Mouse (Mus musculus): ENCODE measurements at regions not wholly inside any gene's neighbourhood (a gene's known extent, or its start where the extent isn't known, plus 50 kb on each side); places are given as distances from the start of the nearest gene placed in this dataset.

- no peak for ATAC-seq (ENCODE audit: extremely low read depth, insufficient number of reproducible peaks, low FRiP score, poor library complexity, severe bottlenecking)
Measured at GRCm38 (mm10) chr3:133783060-133783459, 238.1 kb upstream of the Tet2 start.

- no peak for ATAC-seq (ENCODE audit: extremely low read depth, insufficient number of reproducible peaks, low FRiP score, poor library complexity, severe bottlenecking)
Measured at GRCm38 (mm10) chr3:133791361-133791760, 246.4 kb upstream of the Tet2 start.

- no peak for ATAC-seq (ENCODE audit: extremely low read depth, insufficient number of reproducible peaks, low FRiP score, poor library complexity, severe bottlenecking)
Measured at GRCm38 (mm10) chr3:133809007-133809552, 264.1 kb upstream of the Tet2 start.

- no peak for ATAC-seq (ENCODE audit: extremely low read depth, insufficient number of reproducible peaks, low FRiP score, poor library complexity, severe bottlenecking)
Measured at GRCm38 (mm10) chr3:133818966-133819700, 274.2 kb upstream of the Tet2 start.

GRCm38 (mm10) chr3:133833739-133834391, 288.9 kb upstream of the Tet2 start:
- ATAC-seq (ENCODE audit: extremely low read depth, insufficient number of reproducible peaks, low FRiP score, poor library complexity, severe bottlenecking) = no peak

- ATAC-seq (ENCODE audit: extremely low read depth, insufficient number of reproducible peaks, low FRiP score, poor library complexity, severe bottlenecking) = no peak
Measured at GRCm38 (mm10) chr3:133834459-133834858, 289.5 kb upstream of the Tet2 start.

GRCm38 (mm10) chr3:133846301-133846700, 301.4 kb upstream of the Tet2 start:
- no peak for ATAC-seq (ENCODE audit: extremely low read depth, insufficient number of reproducible peaks, low FRiP score, poor library complexity, severe bottlenecking)

- no peak for ATAC-seq (ENCODE audit: extremely low read depth, insufficient number of reproducible peaks, low FRiP score, poor library complexity, severe bottlenecking)
Measured at GRCm38 (mm10) chr3:133874383-133874782, 329.4 kb upstream of the Tet2 start.

GRCm38 (mm10) chr3:133876439-133877072, 331.6 kb upstream of the Tet2 start:
- ATAC-seq (ENCODE audit: extremely low read depth, insufficient number of reproducible peaks, low FRiP score, poor library complexity, severe bottlenecking) = no peak

DNA sequence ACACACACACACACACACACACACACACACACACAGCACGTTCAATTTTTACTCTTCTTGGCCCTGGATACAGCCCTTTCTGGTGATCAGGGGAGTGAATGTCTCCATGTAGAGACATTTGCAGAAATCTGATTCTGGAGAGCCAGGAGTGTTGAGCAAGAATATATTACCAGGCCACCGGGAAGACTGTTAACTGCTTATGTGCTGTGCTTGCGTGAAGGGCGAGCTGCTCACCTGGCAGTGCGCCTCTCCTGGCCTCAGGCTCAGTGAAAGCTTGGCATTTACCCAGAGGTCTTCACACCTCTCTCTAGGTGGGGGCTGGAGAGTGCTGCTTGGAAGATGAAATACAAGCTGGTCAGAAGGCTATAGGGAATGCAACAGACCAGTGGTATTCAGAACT, 332.4 kb upstream of the Tet2 start:
- ATAC-seq (ENCODE audit: extremely low read depth, insufficient number of reproducible peaks, low FRiP score, poor library complexity, severe bottlenecking) = no peak

DNA sequence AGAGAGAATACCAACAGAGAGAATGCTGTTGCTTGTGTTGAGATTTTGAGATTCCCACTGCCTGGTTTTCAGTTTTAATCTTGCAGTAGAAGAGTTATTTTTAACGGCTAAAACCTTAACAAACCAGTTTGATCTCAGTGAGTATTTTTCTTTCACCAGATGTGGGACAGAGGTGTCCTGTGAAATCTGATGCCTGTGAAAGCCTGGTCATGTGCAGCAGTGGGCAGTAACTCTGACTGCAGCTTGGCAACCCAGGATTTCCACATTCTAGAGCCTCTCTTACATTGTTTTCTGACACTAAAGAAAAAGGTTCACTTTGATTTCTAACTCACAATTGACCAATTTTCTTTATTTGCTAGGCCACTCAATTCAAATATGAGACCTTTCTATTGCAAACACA, 335.7 kb upstream of the Tet2 start:
- no peak for ATAC-seq (ENCODE audit: extremely low read depth, insufficient number of reproducible peaks, low FRiP score, poor library complexity, severe bottlenecking)

- ATAC-seq (ENCODE audit: extremely low read depth, insufficient number of reproducible peaks, low FRiP score, poor library complexity, severe bottlenecking) = no peak
Measured at GRCm38 (mm10) chr3:133901931-133902330, 334.4 kb upstream of the Cxxc4 start.

DNA sequence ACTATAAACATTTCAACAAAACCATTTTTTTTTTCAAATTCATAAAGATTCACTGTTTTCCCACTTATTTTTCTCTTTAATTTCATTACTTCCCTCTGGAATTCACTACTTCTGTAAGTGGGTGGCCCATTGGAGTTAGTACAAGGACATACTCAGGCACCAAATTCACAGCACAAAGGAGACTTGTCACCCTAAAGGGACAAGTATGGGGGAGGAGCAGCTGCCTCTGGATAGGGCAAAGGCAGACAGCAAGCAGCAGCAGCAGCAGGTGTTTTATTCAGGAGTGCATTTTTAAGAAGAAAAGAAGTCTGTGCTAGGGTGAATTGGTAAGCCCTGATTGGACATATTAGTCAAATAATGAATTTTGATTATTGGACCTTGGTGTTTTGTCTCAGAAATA, 314.1 kb upstream of the Cxxc4 start:
- ATAC-seq (ENCODE audit: extremely low read depth, insufficient number of reproducible peaks, low FRiP score, poor library complexity, severe bottlenecking) = no peak

GRCm38 (mm10) chr3:133965322-133965721, 271.0 kb upstream of the Cxxc4 start:
- ATAC-seq (ENCODE audit: extremely low read depth, insufficient number of reproducible peaks, low FRiP score, poor library complexity, severe bottlenecking) = no peak

DNA sequence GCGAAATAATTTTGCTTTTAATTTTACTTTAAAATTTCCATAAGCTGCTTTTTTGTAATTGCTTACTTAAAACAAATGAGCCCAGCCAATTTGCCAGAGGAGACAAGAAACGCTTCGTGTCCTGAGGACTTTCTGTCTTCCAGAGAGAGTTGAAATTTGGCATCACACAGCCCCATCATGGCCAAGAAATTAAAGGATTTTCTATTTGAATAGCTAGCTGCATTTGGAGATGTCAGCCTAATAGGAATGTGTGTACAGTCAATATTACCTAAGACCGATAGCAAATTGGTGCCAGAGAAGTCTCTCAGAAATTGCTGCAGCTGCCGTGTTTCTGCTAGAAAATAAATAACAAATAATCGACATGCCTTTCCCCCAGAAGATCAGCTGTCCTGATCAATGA, 268.1 kb upstream of the Cxxc4 start:
- ATAC-seq (ENCODE audit: extremely low read depth, insufficient number of reproducible peaks, low FRiP score, poor library complexity, severe bottlenecking) = no peak

- no peak for ATAC-seq (ENCODE audit: extremely low read depth, insufficient number of reproducible peaks, low FRiP score, poor library complexity, severe bottlenecking)
Measured at GRCm38 (mm10) chr3:133972774-133973173, 263.5 kb upstream of the Cxxc4 start.

DNA sequence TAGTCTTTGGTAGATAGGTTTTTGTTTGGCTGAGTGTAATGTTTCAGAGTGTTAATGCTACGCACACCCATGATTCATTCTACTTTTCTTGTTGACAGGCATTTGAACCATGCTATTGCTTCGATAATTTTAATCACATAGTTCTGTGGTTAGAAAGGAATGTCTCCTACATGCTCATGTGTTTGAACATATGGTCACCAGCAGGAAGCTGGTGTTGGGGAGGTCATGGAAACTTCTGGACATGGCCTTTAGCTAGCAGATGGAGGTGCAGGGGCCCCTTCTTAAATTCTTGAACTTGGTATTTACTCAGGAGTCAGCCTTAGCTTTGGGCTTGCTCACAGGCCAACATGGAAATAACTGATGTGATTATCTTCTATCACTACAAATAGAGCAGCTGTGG, 248.6 kb upstream of the Cxxc4 start:
- no peak for ATAC-seq (ENCODE audit: extremely low read depth, insufficient number of reproducible peaks, low FRiP score, poor library complexity, severe bottlenecking)

DNA sequence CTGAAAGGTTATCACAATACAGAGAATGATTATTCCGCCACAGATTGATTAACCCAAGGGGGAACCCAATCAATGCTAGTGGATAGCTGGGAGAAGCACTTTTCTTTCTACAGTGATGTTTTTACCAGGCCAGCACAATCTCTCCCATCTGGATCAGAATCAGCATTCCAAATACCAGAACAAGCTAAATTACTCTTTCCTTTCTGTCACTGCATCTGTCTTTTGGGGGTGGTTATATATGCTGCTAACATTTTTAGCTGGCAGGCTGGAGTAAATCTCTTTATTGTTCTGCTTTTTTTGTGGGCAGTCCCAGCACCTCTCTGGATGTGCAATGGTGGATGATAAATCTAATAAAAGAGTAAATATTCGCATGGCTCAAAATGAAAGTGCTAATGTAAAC, 242.3 kb upstream of the Cxxc4 start:
- ATAC-seq (ENCODE audit: extremely low read depth, insufficient number of reproducible peaks, low FRiP score, poor library complexity, severe bottlenecking) = no peak

GRCm38 (mm10) chr3:133999965-134000364, 236.3 kb upstream of the Cxxc4 start:
- no peak for ATAC-seq (ENCODE audit: extremely low read depth, insufficient number of reproducible peaks, low FRiP score, poor library complexity, severe bottlenecking)

DNA sequence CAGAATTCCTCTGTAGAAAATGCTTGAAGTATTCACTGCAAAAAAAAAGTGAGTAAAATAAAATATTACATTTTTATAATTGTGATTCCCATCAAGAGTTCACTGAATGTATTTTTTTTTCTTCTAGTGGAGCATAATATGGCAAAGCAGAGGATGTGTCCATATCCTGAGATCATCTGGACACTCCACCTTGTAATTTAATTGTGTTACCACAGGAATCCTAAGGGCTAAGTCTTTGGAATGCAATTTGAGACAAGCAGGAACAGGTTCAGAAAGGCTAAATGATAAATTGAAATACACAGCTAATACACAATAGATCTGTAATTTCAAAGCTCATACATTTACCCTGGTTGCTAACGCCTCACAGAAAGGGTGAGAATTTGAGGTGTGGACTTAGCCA, 235.7 kb upstream of the Cxxc4 start:
- ATAC-seq (ENCODE audit: extremely low read depth, insufficient number of reproducible peaks, low FRiP score, poor library complexity, severe bottlenecking) = no peak
